Mouse (Mus musculus) gastrocnemius, postnatal 4 days (tissue): ENCODE data around the gene Riok1. TPM values are rescaled to one million over a fixed set of nuclear protein-coding genes. Genes with fewer than 3 reads are reported as not detected.

Experiments used
- DNase-seq, 2 experiments: peaks; one replicate each; pipeline ENCODE4 v3.0.0; 2021 to 2022; ENCODE audit warnings: low spot score in 2 of 2, mixed read lengths in 2 of 2
- total RNA-seq, 2 experiments: library from RNA; stranded (reverse); gene quantifications; 2 replicates each; pipeline ENCODE4 v1.2.3; 2021

Riok1 gene
- total RNA-seq, 2 experiments from 2014 or later: 22.5 to 27.0 TPM

DNA sequence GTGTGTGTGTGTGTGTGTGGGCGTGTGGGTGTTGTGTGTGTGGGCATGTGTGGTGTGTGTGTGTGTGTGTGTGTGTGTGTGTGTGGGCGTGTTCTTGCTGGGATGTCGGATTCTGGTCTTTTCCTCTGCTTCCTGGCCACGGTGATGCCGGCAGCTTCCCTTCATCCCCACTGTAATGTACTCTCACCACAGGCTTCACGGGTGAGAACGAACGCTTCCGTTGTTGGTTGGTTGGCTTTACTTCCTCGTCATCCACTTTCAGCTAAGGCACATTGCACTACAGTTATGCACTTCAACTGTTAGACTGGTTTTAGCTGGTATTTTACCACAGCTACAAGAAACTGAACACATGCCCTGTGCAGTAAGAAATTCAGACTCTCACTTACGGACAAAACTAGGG, 25.9 kb downstream of the Riok1 start:
- DNase-seq: no peak

DNA sequence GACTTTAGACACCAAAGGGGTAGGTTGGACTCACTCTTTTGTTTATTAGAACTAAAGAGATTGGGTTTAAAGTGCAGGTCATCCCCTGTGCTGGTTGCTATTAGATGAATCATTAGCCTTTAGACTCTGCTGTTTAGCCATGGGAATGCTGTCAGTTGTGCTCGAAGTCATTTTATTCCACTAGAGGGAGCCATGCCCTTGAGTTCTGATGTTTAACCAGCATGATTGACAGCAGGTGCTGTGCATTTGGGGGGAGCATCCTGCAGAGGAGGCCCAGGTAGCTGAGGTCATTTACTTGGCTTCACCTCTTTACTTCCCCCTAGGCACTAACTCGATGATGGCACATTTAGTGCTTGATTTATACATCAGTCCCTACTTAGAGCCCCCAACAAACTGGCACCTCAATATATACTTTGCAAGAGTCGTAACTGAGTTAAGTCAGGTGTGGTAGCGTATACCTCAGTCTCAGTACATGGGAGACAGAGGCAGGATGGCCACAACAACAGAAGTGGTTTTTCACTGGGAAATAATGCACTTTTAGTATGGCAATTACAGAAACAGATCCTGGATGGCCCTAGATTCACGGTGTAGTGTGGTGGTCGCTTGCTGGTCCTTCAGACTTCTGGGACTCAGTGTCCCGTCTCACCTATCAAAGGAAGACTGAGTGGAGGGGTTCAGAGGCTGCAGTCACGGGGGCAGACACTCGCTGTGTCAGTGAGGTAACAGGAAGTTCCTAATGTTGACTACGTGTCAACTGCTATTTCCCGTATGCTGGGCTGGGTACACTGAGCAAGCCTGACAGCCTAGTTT, 28.3 kb downstream of the Riok1 start:
- no peak for DNase-seq

GRCm38 (mm10) chr13:38070945-38071344, 34.1 kb downstream of the Riok1 start:
- DNase-seq: no peak

DNA sequence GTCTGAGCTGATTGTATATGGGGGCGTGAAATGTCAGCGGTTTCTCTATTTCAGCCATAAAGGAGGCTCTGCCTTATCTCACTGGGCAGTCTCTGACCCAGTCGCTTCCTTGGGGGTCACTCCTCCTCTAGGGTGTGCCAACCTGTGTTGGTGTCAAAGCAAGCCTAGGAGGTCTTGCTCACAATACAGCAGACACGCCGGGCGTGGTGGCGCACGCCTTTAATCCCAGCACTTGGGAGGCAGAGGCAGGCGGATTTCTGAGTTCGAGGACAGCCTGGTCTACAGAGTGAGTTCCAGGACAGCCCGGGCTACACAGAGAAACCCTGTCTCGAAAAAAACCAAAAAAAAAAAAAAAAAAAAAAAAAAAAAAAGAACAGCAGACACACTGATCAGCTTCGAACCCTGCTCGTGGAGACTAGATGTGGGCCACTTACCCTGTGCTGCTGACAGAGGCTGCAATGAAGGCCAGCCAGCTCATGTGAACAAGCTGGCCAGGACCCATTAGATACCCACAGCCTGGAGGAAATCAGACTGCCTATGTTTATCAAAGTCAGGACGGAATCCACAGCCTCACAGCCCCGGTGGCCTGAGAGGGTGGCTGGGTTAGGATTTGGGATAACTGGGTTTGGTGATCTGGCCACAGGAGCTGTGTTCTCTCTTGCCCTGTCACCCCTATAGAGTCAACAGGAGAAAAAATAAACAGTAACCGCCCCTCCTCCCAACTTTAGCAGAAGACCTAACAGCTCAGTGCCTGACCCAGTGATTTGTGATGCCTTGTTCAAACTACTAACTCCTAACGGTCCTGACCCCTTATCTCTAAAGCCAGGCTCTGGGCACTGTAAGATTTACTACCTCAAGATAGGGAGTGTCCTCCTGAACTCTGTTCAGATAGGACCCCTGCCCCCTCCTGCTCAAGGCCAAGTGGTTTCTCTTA, 36.8 kb downstream of the Riok1 start:
- no peak for DNase-seq

- DNase-seq: no peak
Observed at GRCm38 (mm10) chr13:38074404-38074803, 37.6 kb downstream of the Riok1 start.

DNA sequence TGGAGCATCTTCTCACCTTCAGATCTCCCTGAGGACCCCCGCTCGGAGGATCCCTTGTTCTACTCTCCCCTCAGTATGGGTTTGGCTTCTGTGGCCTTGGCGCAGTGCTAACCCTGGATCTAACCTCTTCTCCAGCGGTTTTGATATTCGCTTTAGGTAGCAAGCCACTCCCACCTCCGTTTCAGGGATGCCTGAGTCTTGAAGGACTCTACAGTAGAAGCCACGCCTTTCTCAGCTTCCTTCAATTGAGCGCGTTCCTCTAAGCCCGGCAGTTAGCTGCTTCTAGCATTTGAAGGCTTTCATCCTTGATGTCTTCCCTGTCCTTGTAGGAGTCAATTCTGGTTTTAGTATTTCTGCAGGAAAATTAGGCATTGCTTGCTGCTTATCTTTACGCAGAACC, 40.3 kb downstream of the Riok1 start:
- DNase-seq: no peak

- no peak for DNase-seq
Observed at GRCm38 (mm10) chr13:38078836-38079235, 42.0 kb downstream of the Riok1 start.

- no peak for DNase-seq
Observed at GRCm38 (mm10) chr13:38079366-38079765, 42.6 kb downstream of the Riok1 start.

- no peak for DNase-seq
Observed at GRCm38 (mm10) chr13:38080014-38080413, 43.2 kb downstream of the Riok1 start.

- no peak for DNase-seq
Observed at GRCm38 (mm10) chr13:38080725-38081124, 43.9 kb downstream of the Riok1 start.

- no peak for DNase-seq
Observed at GRCm38 (mm10) chr13:38081161-38081560, 44.4 kb downstream of the Riok1 start.

GRCm38 (mm10) chr13:38086711-38087110, 49.9 kb downstream of the Riok1 start:
- DNase-seq: no peak

DNA sequence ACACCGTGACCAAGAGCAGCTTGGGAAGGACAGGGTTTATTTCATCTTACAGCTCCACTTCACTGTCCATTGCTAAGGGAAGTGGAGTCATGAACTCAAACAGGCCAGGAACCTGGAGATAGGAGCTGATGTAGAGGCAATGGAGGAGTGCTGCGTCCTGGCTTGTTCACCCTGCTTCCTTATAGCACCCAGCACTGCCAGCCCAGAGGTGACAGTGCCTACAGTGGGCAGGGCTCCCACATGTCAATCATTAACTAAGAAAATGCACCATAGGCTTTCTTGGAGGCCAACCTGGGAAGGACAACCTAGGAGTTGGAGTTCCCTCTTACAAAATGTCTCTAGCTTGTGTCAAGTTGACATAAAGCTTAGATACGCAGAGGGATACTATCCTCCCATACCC, 51.2 kb downstream of the Riok1 start:
- DNase-seq: no peak

- DNase-seq: no peak
Observed at GRCm38 (mm10) chr13:38089449-38089848, 52.7 kb downstream of the Riok1 start.

GRCm38 (mm10) chr13:38089871-38090270, 53.1 kb downstream of the Riok1 start:
- no peak for DNase-seq

DNA sequence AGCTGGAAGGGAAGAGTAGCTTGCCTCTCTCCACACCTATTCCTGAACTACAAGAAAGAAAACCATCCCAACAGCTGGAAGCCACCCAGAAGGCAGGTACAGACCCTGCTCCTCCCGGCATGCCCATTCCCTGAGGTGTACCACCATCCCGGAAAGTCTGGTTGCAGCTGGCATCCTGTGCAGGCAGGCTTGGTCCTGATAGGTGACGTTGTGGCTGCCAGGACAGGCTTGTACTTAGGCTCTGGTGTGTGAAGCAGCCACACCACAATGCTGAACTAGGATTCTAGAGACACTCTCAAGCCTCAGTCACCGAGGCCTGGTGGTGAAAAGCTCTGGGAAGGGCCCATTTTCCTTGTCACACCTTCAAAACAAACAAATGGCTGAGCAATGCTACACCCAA, 59.4 kb downstream of the Riok1 start:
- DNase-seq: no peak

DNA sequence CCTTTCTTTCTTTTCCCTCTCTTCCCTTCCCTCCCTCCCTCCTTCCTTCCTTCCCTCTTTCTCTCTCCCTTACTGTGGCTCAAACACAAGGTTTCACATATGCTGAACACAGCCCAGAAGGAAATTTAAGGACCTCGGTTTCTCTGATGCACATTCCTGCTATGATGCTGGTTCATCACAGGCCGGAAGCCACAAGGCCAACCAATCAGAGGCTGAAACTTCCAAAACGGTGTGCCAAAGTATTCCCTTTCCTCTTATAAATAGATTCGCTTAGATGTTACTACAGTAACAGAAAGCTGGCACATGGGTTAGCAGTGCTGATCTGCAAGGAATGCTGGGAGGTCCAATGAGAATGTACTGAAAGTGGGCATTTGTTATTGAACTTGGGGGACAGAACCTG, 66.6 kb downstream of the Riok1 start:
- DNase-seq: no peak

GRCm38 (mm10) chr13:38104501-38104900, 67.7 kb downstream of the Riok1 start:
- no peak for DNase-seq

GRCm38 (mm10) chr13:38109081-38109480, 72.3 kb downstream of the Riok1 start:
- DNase-seq: no peak
